Mouse (Mus musculus): ENCODE results near the gene Fgd3.

- TF ChIP-seq CTCF (IDR thresholded peaks at IDR 0.05; ENCODE audit: control insufficient read depth, insufficient read depth, insufficient replicate concordance, low read depth, low read length) = no peak
- TF ChIP-seq POLR2A (IDR thresholded peaks at IDR 0.05; ENCODE audit: control insufficient read depth, low read depth, low read length) = no peak
These were observed 52.5 kb downstream of the Fgd3 start for GRCm38 (mm10) chr13:49267645-49268044.

All from testis, adult 2 months (tissue).